Mouse (Mus musculus) c-Kit-negative CD71-positive TER-119-positive erythroid progenitor cells, embryonic 14.5 days (primary cell): ENCODE measurements around the gene Dgcr8.

ENCODE experiments used
- DNase-seq: peaks from one replicate; pipeline ENCODE4 v3.0.0-alpha.2; 2013; ENCODE audit warnings: low read depth, low spot score

The Dgcr8 gene

GRCm38 (mm10) chr16:18220856-18221542 lies 68.0 kb downstream of the Dgcr8 start:
- DNase-seq, result no peak

GRCm38 (mm10) chr16:18220001-18220400 lies 69.0 kb downstream of the Dgcr8 start:
- DNase-seq, result no peak

- DNase-seq, result no peak
Observed at GRCm38 (mm10) chr16:18218580-18218996, 70.5 kb downstream of the Dgcr8 start.

DNA sequence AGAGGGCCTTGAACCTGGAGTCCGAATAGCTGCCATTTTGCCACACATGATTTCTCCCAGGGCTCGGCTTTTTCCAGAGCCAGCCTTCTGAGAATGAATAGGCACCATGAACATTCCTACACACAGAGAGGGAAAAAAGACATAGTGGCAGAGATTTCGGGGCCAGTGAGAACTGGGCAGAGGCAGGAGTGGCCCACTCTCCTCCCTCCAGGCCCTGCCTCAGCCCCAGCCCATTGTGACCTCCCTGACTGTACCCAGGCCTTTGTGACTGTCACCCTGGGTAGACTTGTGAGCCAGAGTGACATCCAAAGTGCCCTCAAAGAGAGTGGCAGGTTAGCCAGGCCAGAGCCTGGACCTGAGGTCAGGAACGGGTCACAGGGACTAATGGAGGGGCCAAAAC lies 71.5 kb downstream of the Dgcr8 start, which contains the start of gene Ccdc188:
Gene Ccdc188, plus strand, starts transcription at position 301 of the 400 bp plus-strand sequence.
- DNase-seq, result no peak

GRCm38 (mm10) chr16:18214858-18215257 lies 74.2 kb downstream of the Dgcr8 start:
- DNase-seq, result no peak

DNA sequence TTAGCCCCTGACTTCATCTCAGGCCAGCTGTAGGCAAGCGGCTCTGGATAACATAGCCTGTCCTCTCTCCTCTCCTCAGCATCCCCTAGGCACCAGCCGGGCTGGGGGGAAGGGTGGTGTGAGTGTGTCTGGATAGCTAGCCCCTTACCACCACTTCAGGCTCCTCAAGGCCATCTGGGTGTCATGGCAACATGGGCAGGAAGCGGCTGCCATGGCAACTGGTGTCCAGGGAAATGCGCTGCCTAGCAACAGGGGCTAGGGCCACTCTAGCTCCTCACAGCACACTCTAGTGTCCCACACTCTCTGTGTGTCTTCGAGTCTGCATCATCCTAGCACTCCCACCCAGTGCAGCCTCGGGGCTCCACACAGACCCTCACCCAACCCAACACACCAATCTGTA lies 75.4 kb downstream of the Dgcr8 start:
- no peak for DNase-seq

DNA sequence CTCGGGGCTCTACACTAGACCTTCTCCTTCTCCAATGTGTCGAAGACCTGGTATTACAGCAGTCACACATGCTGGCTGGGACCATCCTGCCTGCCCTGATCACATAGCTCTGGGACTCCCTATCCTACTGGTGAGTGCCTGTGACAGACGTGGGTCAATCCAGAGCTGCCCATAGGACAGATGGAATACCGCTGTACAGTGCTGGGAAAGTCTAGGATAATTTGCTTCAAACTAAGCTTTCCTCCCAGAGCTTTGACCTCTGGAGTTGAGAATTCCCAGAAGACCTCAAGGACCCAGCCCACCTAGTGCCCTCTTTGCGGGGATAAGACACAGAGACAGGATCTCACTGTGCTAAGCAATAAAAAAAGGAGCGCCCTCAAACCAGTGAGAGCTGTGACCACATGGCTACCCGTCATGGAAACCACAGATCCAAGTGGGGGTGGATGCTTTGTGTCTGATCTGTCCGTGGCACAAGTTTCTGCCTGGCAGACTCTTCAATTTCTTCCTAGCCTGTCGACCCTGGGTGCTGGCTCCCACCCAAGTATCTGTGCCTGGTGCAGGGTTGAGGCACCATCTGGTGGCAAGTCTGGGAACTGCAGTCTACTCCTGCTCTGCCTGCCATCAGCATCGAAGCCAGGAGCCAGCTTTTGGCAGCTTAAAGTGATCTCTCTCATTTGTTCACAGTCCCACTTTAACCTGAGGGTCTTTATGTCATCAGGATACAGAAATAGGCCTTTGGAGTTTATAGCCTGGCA lies 77.5 kb downstream of the Dgcr8 start:
- DNase-seq, result peak; percentile 30

DNA sequence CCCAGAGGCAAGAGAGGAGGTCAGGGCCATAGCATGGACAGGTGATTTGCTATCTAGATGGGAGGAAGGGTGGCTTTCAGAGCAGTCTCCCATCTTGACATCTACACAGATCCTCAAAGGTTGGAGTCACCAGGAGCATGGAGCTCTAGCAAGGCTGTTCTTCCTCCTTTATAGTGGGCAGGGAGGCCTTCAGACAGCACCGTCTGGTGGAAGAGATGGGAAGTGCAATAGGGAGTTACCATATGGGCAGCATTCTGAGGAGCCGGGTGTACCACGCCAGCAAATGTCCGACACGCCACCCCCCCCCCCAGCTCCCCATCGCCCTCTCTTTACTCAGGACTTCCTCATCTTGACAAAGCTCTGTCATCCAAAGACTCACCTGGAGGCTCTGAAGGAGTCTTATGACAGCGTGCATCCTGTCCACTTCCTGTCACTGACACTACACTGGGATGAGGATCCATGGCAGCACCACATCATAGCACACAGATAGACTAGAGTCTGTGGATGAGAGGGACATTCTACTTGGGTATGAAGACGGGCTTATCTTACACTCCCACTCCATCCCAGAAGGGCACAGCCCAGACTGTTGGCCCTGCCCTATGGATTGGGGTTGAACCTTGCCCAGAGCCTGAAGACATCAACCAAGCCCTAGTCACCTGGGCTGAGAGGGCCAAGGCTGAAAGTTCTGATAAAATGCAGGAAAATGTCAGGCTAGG lies 78.2 kb downstream of the Dgcr8 start:
- peak; percentile 8 for DNase-seq
